Mouse (Mus musculus): Measurements from ENCODE around the gene G430095P16Rik. TPM values are rescaled to one million over a fixed set of nuclear protein-coding genes. Genes with fewer than 3 reads are reported as not detected.

The G430095P16Rik gene
- total RNA-seq (2014; rRNA removed; ENCODE audit: low replicate concordance) (1.0 TPM in 1 of 2 replicates, not detected in the other), polyA plus RNA-seq (2015; fragmentation: Nextera tagmentation; extraction: Ambion mirVana) (3.0 and 3.1 TPM in 2 replicates)

DNA sequence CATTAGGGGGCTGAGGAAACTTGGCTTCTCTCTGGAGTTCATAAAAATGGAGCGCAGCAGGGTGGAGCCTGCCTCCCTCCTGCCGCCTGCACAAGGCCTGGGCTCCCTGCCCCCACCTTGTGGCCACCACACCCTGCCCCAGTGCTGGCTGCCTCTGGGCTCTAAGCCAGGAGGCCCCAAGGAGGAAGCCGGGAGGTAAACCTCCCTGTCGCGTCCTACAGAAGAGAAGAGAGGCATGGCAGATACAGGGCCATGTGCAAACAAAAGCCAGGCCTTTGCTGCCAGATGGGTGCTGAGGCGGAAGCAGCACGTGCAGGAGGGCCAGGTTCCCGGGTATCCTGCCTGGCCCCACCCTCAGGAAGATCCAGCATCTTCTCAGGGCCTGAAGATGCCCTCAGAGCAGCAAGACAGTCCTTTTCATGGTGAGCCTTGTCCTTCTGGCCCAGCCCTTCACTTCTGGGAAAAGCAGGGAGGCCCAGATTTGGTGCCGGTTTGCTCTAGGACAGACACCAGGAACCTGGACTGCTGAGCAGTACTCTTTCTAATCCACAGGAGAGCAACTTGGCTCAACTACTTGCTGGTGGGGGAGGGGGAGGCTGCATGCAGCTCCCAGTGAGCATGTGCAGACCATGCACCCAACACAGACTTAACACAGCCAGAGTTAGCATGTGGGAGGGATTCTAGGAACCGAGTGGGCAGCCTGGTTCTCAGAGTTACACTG is at the start of gene G430095P16Rik:
Gene G430095P16Rik (plus strand): TSS at position 158 of the 721 bp plus-strand sequence.
- H3K4me1 ChIP-seq (ENCODE audit: control insufficient read depth, insufficient read depth) = peaks cover 42% of the 10 kb centered on the region
- H3K9me3 ChIP-seq (replicated peaks; ENCODE audit: control insufficient read depth, low read length) = no peaks in the 10 kb centered on the region
- ATAC-seq (ENCODE audit: insufficient read depth, low read depth) = peak; percentile 83
- no peak within 1 kb of the TSS for H3K4me3 ChIP-seq (ENCODE audit: low read depth, low read length)
- DNase-seq (ENCODE audit: low spot score) = peak; percentile 84
- peak within 1 kb of the TSS; percentile 85 for H3K27ac ChIP-seq (ENCODE audit: low read depth)
- peak within 1 kb of the TSS; percentile 30; the same call in 1 of the 2 replicates for H3K9ac ChIP-seq (replicated peaks; ENCODE audit: low read depth, low read length)
- peak within 1 kb of the TSS; percentile 27 for H3K4me2 ChIP-seq (ENCODE audit: low read depth, low read length)
- 4% methylated on average over 10 of the region's 10 CpGs for WGBS
- no peaks in the 10 kb centered on the region for H3K27me3 ChIP-seq (ENCODE audit: control insufficient read depth, insufficient read depth, low read length)
- TF ChIP-seq CTCF (IDR thresholded peaks at IDR 0.05; ENCODE audit: low read depth) (peak; percentile 32; the same call in 1 of the 2 replicates), EP300 (IDR thresholded peaks at IDR 0.05; ENCODE audit: low read depth) (peak; percentile 51; the same call in 1 of the 2 replicates)
- H3K36me3 ChIP-seq (replicated peaks; ENCODE audit: control insufficient read depth, insufficient read depth, low read length) = peaks cover 41% of the 10 kb centered on the region

DNA sequence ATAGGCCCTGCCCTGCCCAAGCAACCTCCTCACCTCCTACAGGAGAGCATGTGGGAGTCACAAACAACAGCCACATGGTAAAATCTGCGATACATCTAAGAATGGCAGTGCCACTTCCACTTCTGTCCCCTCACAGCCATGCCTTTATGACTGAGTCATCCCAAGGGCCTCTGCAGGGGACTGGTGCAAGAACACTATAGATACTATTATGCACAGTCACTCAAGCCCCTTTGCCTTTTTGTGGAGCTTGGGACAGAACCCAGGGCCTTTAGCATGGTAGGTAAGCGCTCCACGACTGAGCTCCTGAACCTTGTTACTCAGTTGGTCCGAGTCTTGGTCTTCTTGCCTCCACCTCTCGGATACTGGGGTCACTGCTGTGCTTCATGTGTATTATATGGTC is 45.5 kb upstream of the G430095P16Rik start:
- Histone ChIP-seq H3K27me3 (ENCODE audit: control insufficient read depth, insufficient read depth, low read length) (no peaks in the 10 kb centered on the region), H3K9ac (replicated peaks; ENCODE audit: low read depth, low read length) (no peak overlapping the region), H3K4me1 (ENCODE audit: control insufficient read depth, insufficient read depth) (no peaks in the 10 kb centered on the region; the same call in 1 of the 2 replicates), H3K9me3 (replicated peaks; ENCODE audit: control insufficient read depth, low read length) (no peaks in the 10 kb centered on the region), H3K27ac (ENCODE audit: low read depth) (no peak overlapping the region), H3K4me3 (ENCODE audit: low read depth, low read length) (no peak overlapping the region), H3K4me2 (ENCODE audit: low read depth, low read length) (no peak overlapping the region), H3K36me3 (replicated peaks; ENCODE audit: control insufficient read depth, insufficient read depth, low read length) (peaks cover 39% of the 10 kb centered on the region)
- DNase-seq (ENCODE audit: low spot score) (no peak), ATAC-seq (ENCODE audit: insufficient read depth, low read depth) (no peak)
- TF ChIP-seq EP300 (IDR thresholded peaks at IDR 0.05; ENCODE audit: low read depth) = no peak
- TF ChIP-seq CTCF (IDR thresholded peaks at IDR 0.05; ENCODE audit: low read depth) = no peak
- WGBS = 82% methylated on average over 5 of the region's 5 CpGs

DNA sequence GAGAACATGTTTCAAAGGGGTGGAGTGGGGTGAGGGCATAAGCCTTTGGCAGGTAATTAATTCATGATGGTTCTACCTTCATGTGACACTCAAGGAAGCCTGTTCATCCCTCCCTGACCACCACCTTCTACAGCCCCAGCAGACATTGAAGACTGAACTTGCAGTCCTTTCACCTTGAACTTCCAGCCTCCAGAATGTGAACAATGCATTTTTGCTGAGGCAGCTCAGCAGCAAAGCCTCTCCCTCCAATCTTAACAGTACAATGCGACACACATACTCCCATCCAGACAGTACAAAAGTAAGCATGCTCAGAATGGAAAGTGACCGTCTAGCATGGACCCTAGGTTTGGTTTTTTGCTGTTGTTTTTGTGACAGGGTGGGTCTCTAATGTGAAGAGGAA is 41.3 kb upstream of the G430095P16Rik start:
- ATAC-seq (ENCODE audit: insufficient read depth, low read depth) = no peak

DNA sequence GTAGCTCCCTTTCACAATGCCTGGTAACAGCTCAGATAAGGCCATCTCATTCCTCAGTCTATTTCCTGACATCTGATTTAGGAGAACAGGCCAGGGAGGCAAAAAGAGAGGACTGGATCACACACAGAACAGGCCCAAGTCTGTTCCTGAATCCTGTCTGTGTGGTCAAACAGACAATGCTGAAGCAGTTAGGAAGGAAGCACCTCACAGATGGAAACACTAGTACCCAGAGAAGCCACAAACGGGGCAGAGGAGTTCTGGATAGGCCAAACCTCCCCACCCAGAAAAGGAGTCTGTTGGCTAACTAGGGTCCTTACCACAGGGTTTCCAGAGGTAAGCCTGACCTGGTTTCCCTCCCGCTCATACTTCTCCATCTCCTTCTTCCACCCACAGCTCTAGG is 40.5 kb upstream of the G430095P16Rik start:
- Histone ChIP-seq H3K4me3 (ENCODE audit: low read depth, low read length) (no peak overlapping the region), H3K4me2 (ENCODE audit: low read depth, low read length) (no peak overlapping the region), H3K27ac (ENCODE audit: low read depth) (no peak overlapping the region), H3K4me1 (ENCODE audit: control insufficient read depth, insufficient read depth) (peaks cover 14% of the 10 kb centered on the region), H3K9me3 (replicated peaks; ENCODE audit: control insufficient read depth, low read length) (no peaks in the 10 kb centered on the region), H3K36me3 (replicated peaks; ENCODE audit: control insufficient read depth, insufficient read depth, low read length) (no peaks in the 10 kb centered on the region; the same call in 1 of the 2 replicates), H3K27me3 (ENCODE audit: control insufficient read depth, insufficient read depth, low read length) (no peaks in the 10 kb centered on the region), H3K9ac (replicated peaks; ENCODE audit: low read depth, low read length) (no peak overlapping the region)
- TF ChIP-seq CTCF (IDR thresholded peaks at IDR 0.05; ENCODE audit: low read depth) = no peak
- no peak for TF ChIP-seq EP300 (IDR thresholded peaks at IDR 0.05; ENCODE audit: low read depth)
- DNase-seq (ENCODE audit: low spot score) (no peak), ATAC-seq (ENCODE audit: insufficient read depth, low read depth) (no peak)
- 58% methylated on average over 2 of the region's 2 CpGs for WGBS

More for the DNA sequence above, 41.3 kb upstream of the G430095P16Rik start:
- no peak overlapping the region for H3K4me3 ChIP-seq (ENCODE audit: low read depth, low read length)
- no peak overlapping the region for H3K9ac ChIP-seq (replicated peaks; ENCODE audit: low read depth, low read length)
- no peak overlapping the region for H3K4me2 ChIP-seq (ENCODE audit: low read depth, low read length)
- no peaks in the 10 kb centered on the region for H3K27me3 ChIP-seq (ENCODE audit: control insufficient read depth, insufficient read depth, low read length)
- 44% methylated on average over 2 of the region's 2 CpGs for WGBS
- no peak for DNase-seq (ENCODE audit: low spot score)
- no peaks in the 10 kb centered on the region for H3K9me3 ChIP-seq (replicated peaks; ENCODE audit: control insufficient read depth, low read length)
- peaks cover 1% of the 10 kb centered on the region for H3K36me3 ChIP-seq (replicated peaks; ENCODE audit: control insufficient read depth, insufficient read depth, low read length)
- H3K27ac ChIP-seq (ENCODE audit: low read depth) = no peak overlapping the region
- TF ChIP-seq EP300 (IDR thresholded peaks at IDR 0.05; ENCODE audit: low read depth) (no peak), CTCF (IDR thresholded peaks at IDR 0.05; ENCODE audit: low read depth) (no peak)
- peaks cover 9% of the 10 kb centered on the region for H3K4me1 ChIP-seq (ENCODE audit: control insufficient read depth, insufficient read depth)

DNA sequence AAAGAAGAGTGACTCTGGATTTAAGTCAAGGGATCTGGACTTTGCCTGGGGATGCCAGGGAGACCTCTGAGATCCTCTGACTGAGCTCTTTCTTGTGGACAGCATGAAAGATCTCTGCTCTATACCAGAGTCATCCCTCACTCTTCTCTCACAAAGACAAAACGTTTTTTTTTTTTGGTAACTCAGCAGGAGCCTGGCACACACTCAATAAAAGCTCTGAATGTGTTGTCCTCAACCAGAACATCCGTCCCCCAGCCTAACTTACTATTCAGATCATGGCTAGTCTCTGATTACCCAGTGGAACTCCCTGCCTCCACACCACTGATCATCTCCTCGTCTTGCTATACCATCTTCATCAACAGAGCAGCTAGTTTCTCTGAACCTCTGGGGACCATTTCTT is 38.3 kb upstream of the G430095P16Rik start:
- WGBS = 52% methylated on average over 3 of the region's 3 CpGs
- H3K4me1 ChIP-seq (ENCODE audit: control insufficient read depth, insufficient read depth) = peaks cover 25% of the 10 kb centered on the region
- ATAC-seq (ENCODE audit: insufficient read depth, low read depth) = no peak

More for the DNA sequence above, 38.3 kb upstream of the G430095P16Rik start:
- Histone ChIP-seq H3K36me3 (replicated peaks; ENCODE audit: control insufficient read depth, insufficient read depth, low read length) (no peaks in the 10 kb centered on the region; the same call in 1 of the 2 replicates), H3K9ac (replicated peaks; ENCODE audit: low read depth, low read length) (peak overlapping the region; percentile 23; the same call in 1 of the 2 replicates), H3K4me3 (ENCODE audit: low read depth, low read length) (no peak overlapping the region), H3K27me3 (ENCODE audit: control insufficient read depth, insufficient read depth, low read length) (no peaks in the 10 kb centered on the region), H3K9me3 (replicated peaks; ENCODE audit: control insufficient read depth, low read length) (no peaks in the 10 kb centered on the region), H3K27ac (ENCODE audit: low read depth) (no peak overlapping the region), H3K4me2 (ENCODE audit: low read depth, low read length) (no peak overlapping the region)
- DNase-seq (ENCODE audit: low spot score) = peak; percentile 4
- no peak for TF ChIP-seq CTCF (IDR thresholded peaks at IDR 0.05; ENCODE audit: low read depth)
- no peak for TF ChIP-seq EP300 (IDR thresholded peaks at IDR 0.05; ENCODE audit: low read depth)
